In genomic region chrX:152656609-152656939, GRCm38 (mm10) we compare ENCODE assay signal across 15 mouse cellular contexts.
DNase-seq lines count a peak whose midpoint lies in the region; ATAC-seq and TF ChIP-seq lines count a peak whose summit lies in the region.
"Had no signal": no experiment of that assay in that cellular context is flagged by ENCODE, and none has a peak within 500 bp of the region (broad histone marks: within the 10 kb centered on the region; RNA-seq: fewer than 3 reads in every experiment).

No protein-coding gene starts in this region.

- H3K4me2 ChIP-seq in embryonic facial prominence, embryonic 11.5 days (ENCODE audit: low read depth, low read length): no peak overlapping the region
- H3K4me2 ChIP-seq in forebrain, embryonic 12.5 days: no peak overlapping the region
- no peak overlapping the region for H3K4me2 ChIP-seq in hindbrain, embryonic 15.5 days
- no peak overlapping the region; the same call in 1 of the 2 replicates for H3K4me2 ChIP-seq in midbrain, embryonic 16.5 days (ENCODE audit: low read length)
- no peak overlapping the region for H3K4me2 ChIP-seq in intestine, postnatal 0 days (replicated peaks; ENCODE audit: low read depth)
- H3K4me2 ChIP-seq: liver, embryonic 13.5 days; stomach, embryonic 15.5 days had no signal

- TF ChIP-seq CTCF in intestine, postnatal 0 days (IDR thresholded peaks at IDR 0.05; ENCODE audit: low read depth): no peak

- H3K9me3 ChIP-seq in embryonic facial prominence, embryonic 11.5 days (replicated peaks; ENCODE audit: control insufficient read depth, low read length): no peaks in the 10 kb centered on the region
- H3K9me3 ChIP-seq in embryonic facial prominence, embryonic 10.5 days: no peaks in the 10 kb centered on the region
- no peaks in the 10 kb centered on the region for H3K9me3 ChIP-seq in forebrain, embryonic 12.5 days
- no peaks in the 10 kb centered on the region for H3K9me3 ChIP-seq in hindbrain, embryonic 15.5 days
- no peaks in the 10 kb centered on the region for H3K9me3 ChIP-seq in midbrain, embryonic 16.5 days (replicated peaks; ENCODE audit: control insufficient read depth, low read length, poor library complexity, severe bottlenecking)
- no peaks in the 10 kb centered on the region for H3K9me3 ChIP-seq in intestine, postnatal 0 days (ENCODE audit: control insufficient read depth)
- H3K9me3 ChIP-seq: liver, embryonic 13.5 days; stomach, embryonic 15.5 days had no signal

- H3K27ac ChIP-seq in embryonic facial prominence, embryonic 11.5 days (replicated peaks; ENCODE audit: low read depth, low read length): no peak overlapping the region
- no peak overlapping the region for H3K27ac ChIP-seq in embryonic facial prominence, embryonic 10.5 days (replicated peaks)
- H3K27ac ChIP-seq in forebrain, embryonic 12.5 days: peak overlapping the region; percentile 74
- H3K27ac ChIP-seq in hindbrain, embryonic 15.5 days (replicated peaks): 0 out of 2 replicates have a peak overlapping the region, but pooled peaks have one; percentile 57
- H3K27ac ChIP-seq in midbrain, embryonic 16.5 days (ENCODE audit: low read length): peak overlapping the region; percentile 67; the same call in 1 of the 2 replicates
- no peak overlapping the region for H3K27ac ChIP-seq in intestine, postnatal 0 days (ENCODE audit: low read depth, low read length)
- H3K27ac ChIP-seq: liver, embryonic 13.5 days; stomach, embryonic 15.5 days had no signal

- H3K4me3 ChIP-seq in embryonic facial prominence, embryonic 11.5 days (ENCODE audit: low read depth, low read length): no peak overlapping the region
- no peak overlapping the region for H3K4me3 ChIP-seq in embryonic facial prominence, embryonic 10.5 days
- H3K4me3 ChIP-seq in forebrain, embryonic 12.5 days (replicated peaks): no peak overlapping the region
- H3K4me3 ChIP-seq in hindbrain, embryonic 15.5 days: no peak overlapping the region
- H3K4me3 ChIP-seq in midbrain, embryonic 16.5 days (ENCODE audit: low read depth, low read length): no peak overlapping the region
- no peak overlapping the region for H3K4me3 ChIP-seq in intestine, postnatal 0 days (ENCODE audit: low read depth, low read length)
- H3K4me3 ChIP-seq: liver, embryonic 13.5 days; stomach, embryonic 15.5 days had no signal

- H3K27me3 ChIP-seq in embryonic facial prominence, embryonic 11.5 days (ENCODE audit: control insufficient read depth, insufficient read depth, low read length): peaks cover 4% of the 10 kb centered on the region
- peaks cover 95% of the 10 kb centered on the region for H3K27me3 ChIP-seq in embryonic facial prominence, embryonic 10.5 days (replicated peaks; ENCODE audit: low read depth, poor library complexity, severe bottlenecking)
- H3K27me3 ChIP-seq in forebrain, embryonic 12.5 days: peaks cover 61% of the 10 kb centered on the region
- peaks cover 23% of the 10 kb centered on the region; the same call in 1 of the 2 replicates for H3K27me3 ChIP-seq in hindbrain, embryonic 15.5 days
- H3K27me3 ChIP-seq in midbrain, embryonic 16.5 days (ENCODE audit: control insufficient read depth, insufficient read depth, low read depth, low read length): peaks cover 11% of the 10 kb centered on the region
- no peaks in the 10 kb centered on the region for H3K27me3 ChIP-seq in intestine, postnatal 0 days (replicated peaks; ENCODE audit: control insufficient read depth, insufficient read depth, low read length)
- H3K27me3 ChIP-seq: stomach, embryonic 15.5 days had no signal

- intact Hi-C loops in heart, postnatal 14 days (cut with DNase I): no loop called here

- 49% methylated on average over 2 of the region's 2 CpGs for WGBS in embryonic facial prominence, embryonic 11.5 days
- WGBS in embryonic facial prominence, embryonic 10.5 days: 66% methylated on average over 2 of the region's 2 CpGs
- WGBS in forebrain, embryonic 12.5 days: 81% methylated on average over 2 of the region's 2 CpGs
- 69% methylated on average over 2 of the region's 2 CpGs for WGBS in hindbrain, embryonic 15.5 days
- 74% methylated on average over 2 of the region's 2 CpGs for WGBS in midbrain, embryonic 16.5 days
- 80% methylated on average over 2 of the region's 2 CpGs for WGBS in intestine, postnatal 0 days

- H3K9ac ChIP-seq in embryonic facial prominence, embryonic 11.5 days (replicated peaks; ENCODE audit: low read length): no peak overlapping the region
- no peak overlapping the region for H3K9ac ChIP-seq in forebrain, embryonic 12.5 days
- no peak overlapping the region for H3K9ac ChIP-seq in hindbrain, embryonic 15.5 days
- no peak overlapping the region for H3K9ac ChIP-seq in midbrain, embryonic 16.5 days (ENCODE audit: low read depth, low read length)
- no peak overlapping the region for H3K9ac ChIP-seq in intestine, postnatal 0 days (ENCODE audit: low read depth, low read length)
- H3K9ac ChIP-seq: liver, embryonic 13.5 days; stomach, embryonic 15.5 days had no signal

- no peaks in the 10 kb centered on the region for H3K4me1 ChIP-seq in embryonic facial prominence, embryonic 11.5 days (ENCODE audit: control insufficient read depth, insufficient read depth, low read length)
- peaks cover 14% of the 10 kb centered on the region; the same call in 1 of the 2 replicates for H3K4me1 ChIP-seq in embryonic facial prominence, embryonic 10.5 days
- peaks cover 18% of the 10 kb centered on the region for H3K4me1 ChIP-seq in forebrain, embryonic 12.5 days
- H3K4me1 ChIP-seq in hindbrain, embryonic 15.5 days (replicated peaks): 0 out of 2 replicates have a peak, but pooled peaks cover 4% of the 10 kb centered on the region
- no peaks in the 10 kb centered on the region for H3K4me1 ChIP-seq in midbrain, embryonic 16.5 days (ENCODE audit: control insufficient read depth, insufficient read depth, low read length)
- H3K4me1 ChIP-seq in intestine, postnatal 0 days (replicated peaks; ENCODE audit: control insufficient read depth, insufficient read depth, low read length): no peaks in the 10 kb centered on the region
- H3K4me1 ChIP-seq: liver, embryonic 13.5 days; stomach, embryonic 15.5 days had no signal

- ATAC-seq in embryonic facial prominence, embryonic 11.5 days (replicated peaks; ENCODE audit: insufficient number of reproducible peaks, low FRiP score, low TSS enrichment, low read depth): 0 out of 2 replicates have a peak, but pooled peaks have one; percentile 42
- ATAC-seq in forebrain, embryonic 12.5 days (ENCODE audit: low FRiP score): peak; percentile 3; the same call in 1 of the 2 replicates
- no peak for ATAC-seq in hindbrain, embryonic 15.5 days (ENCODE audit: low FRiP score, low read depth)
- peak; percentile 64 for ATAC-seq in midbrain, embryonic 16.5 days
- no peak for ATAC-seq in intestine, postnatal 0 days
- ATAC-seq in cerebellum, adult (ENCODE audit: insufficient number of reproducible peaks, low FRiP score, low TSS enrichment): no peak
- ATAC-seq: intestine, embryonic 16.5 days; lung, postnatal 0 days had no signal

- no peaks in the 10 kb centered on the region for H3K36me3 ChIP-seq in embryonic facial prominence, embryonic 11.5 days (replicated peaks; ENCODE audit: control insufficient read depth, insufficient read depth, low read depth, low read length)
- H3K36me3 ChIP-seq in embryonic facial prominence, embryonic 10.5 days (replicated peaks): peaks cover 17% of the 10 kb centered on the region
- no peaks in the 10 kb centered on the region for H3K36me3 ChIP-seq in forebrain, embryonic 12.5 days (replicated peaks)
- no peaks in the 10 kb centered on the region for H3K36me3 ChIP-seq in hindbrain, embryonic 15.5 days
- H3K36me3 ChIP-seq in midbrain, embryonic 16.5 days (ENCODE audit: control insufficient read depth, insufficient read depth, low read length): no peaks in the 10 kb centered on the region
- no peaks in the 10 kb centered on the region; the same call in 1 of the 2 replicates for H3K36me3 ChIP-seq in intestine, postnatal 0 days (ENCODE audit: control insufficient read depth, insufficient read depth)
- H3K36me3 ChIP-seq: liver, embryonic 13.5 days; stomach, embryonic 15.5 days had no signal

- no peak for DNase-seq in embryonic facial prominence, embryonic 11.5 days (ENCODE audit: low spot score)
- no peak for DNase-seq in embryonic facial prominence, embryonic 10.5 days (ENCODE audit: low spot score)
- DNase-seq in heart, postnatal 14 days: no peak
- DNase-seq: adrenal gland, postnatal 14 days; cerebellum, adult 9-10 months; kidney, postnatal 10 days; liver, embryonic 13.5 days had no signal

Comparison
In these comparisons a context has a peak if more than half of its experiments do, and no peak if none do; other contexts are left out.
1. ATAC-seq: peak in embryonic facial prominence, embryonic 11.5 days (single experiment), forebrain, embryonic 12.5 days (single experiment) and midbrain, embryonic 16.5 days (single experiment); none in hindbrain, embryonic 15.5 days (single experiment), intestine, postnatal 0 days (single experiment) and cerebellum, adult (single experiment).
2. H3K27ac ChIP-seq: peak in forebrain, embryonic 12.5 days (single experiment), hindbrain, embryonic 15.5 days (single experiment) and midbrain, embryonic 16.5 days (single experiment); none in embryonic facial prominence, embryonic 11.5 days (single experiment), embryonic facial prominence, embryonic 10.5 days (single experiment) and intestine, postnatal 0 days (single experiment).